Mouse (Mus musculus) myocyte (in vitro differentiated cells): ENCODE results near the gene Sds. TPM values are rescaled to one million over a fixed set of nuclear protein-coding genes. Genes with fewer than 3 reads are reported as not detected.

ENCODE experiments used
- H3K27me3 ChIP-seq: one replicate; pipeline ENCODE4 v1.6.1; 2011; ENCODE audit not compliant: control insufficient read depth, insufficient read depth, insufficient read length
- H3K36me3 ChIP-seq: one replicate; pipeline ENCODE4 v1.6.1; 2011; ENCODE audit not compliant: control insufficient read depth, insufficient read depth
- H3K4me2 ChIP-seq: one replicate; pipeline ENCODE4 v1.6.1; 2011; ENCODE audit warnings: low read depth, control low read depth
- H3K4me3 ChIP-seq: one replicate; pipeline ENCODE4 v1.5.1; 2011; ENCODE audit warnings: mild to moderate bottlenecking, control low read depth, moderate library complexity
- H3K79me2 ChIP-seq: one replicate; pipeline ENCODE4 v1.6.1; 2011; ENCODE audit not compliant: control insufficient read depth, insufficient read depth
- H3ac ChIP-seq: one replicate; pipeline ENCODE4 v1.6.1; 2011; ENCODE audit not compliant: control insufficient read depth, insufficient read length
- CEBPB ChIP-seq: IDR thresholded peaks from 2 replicates; pipeline ENCODE4 v1.6.1; 2011; ENCODE audit warnings: mild to moderate bottlenecking, moderate library complexity; ENCODE audit not compliant: poor library complexity, insufficient read depth, severe bottlenecking
- E2F4 ChIP-seq: IDR thresholded peaks from one replicate; pipeline ENCODE4 v1.6.1; 2011; ENCODE audit warnings: mild to moderate bottlenecking, control low read depth, moderate library complexity; ENCODE audit not compliant: insufficient read depth
- MAX ChIP-seq: IDR thresholded peaks from one replicate; pipeline ENCODE4 v1.6.1; 2011; ENCODE audit warnings: low read depth, mild to moderate bottlenecking, control low read depth
- MYOD1 ChIP-seq, 3 experiments: IDR thresholded peaks; one replicate each; pipeline ENCODE4 v1.6.1; 2011; ENCODE audit warnings: control low read depth in 2 of 3, low read depth in 2 of 3, mild to moderate bottlenecking in 2 of 3, moderate library complexity in 1 of 3; ENCODE audit not compliant: insufficient read length in 2 of 3, control insufficient read depth in 1 of 3
- MYOG ChIP-seq, 3 experiments: IDR thresholded peaks; one replicate each; pipeline ENCODE4 v1.6.1; 2011; ENCODE audit warnings: control low read depth in 2 of 3, low read depth in 2 of 3, mild to moderate bottlenecking in 2 of 3; ENCODE audit not compliant: insufficient read length in 2 of 3, control insufficient read depth in 1 of 3, insufficient read depth in 1 of 3
- POLR2A ChIP-seq: IDR thresholded peaks from one replicate; pipeline ENCODE4 v1.6.1; 2011; ENCODE audit warnings: low read depth, mild to moderate bottlenecking, control low read depth, moderate library complexity; ENCODE audit not compliant: insufficient read length
- POLR2AphosphoS2 ChIP-seq: IDR thresholded peaks from one replicate; pipeline ENCODE4 v1.6.1; 2011; ENCODE audit warnings: low read depth, control low read depth; ENCODE audit not compliant: insufficient read length
- REST ChIP-seq: IDR thresholded peaks from one replicate; pipeline ENCODE4 v1.6.1; 2011; ENCODE audit warnings: mild to moderate bottlenecking, control low read depth, moderate library complexity; ENCODE audit not compliant: insufficient read depth, insufficient read length
- SRF ChIP-seq: IDR thresholded peaks from one replicate; pipeline ENCODE4 v1.6.1; 2011; ENCODE audit warnings: low read depth; ENCODE audit not compliant: control insufficient read depth, insufficient read length
- TCF12 ChIP-seq: IDR thresholded peaks from one replicate; pipeline ENCODE4 v1.6.1; 2011; ENCODE audit warnings: mild to moderate bottlenecking, control low read depth; ENCODE audit not compliant: poor library complexity, insufficient read depth, severe bottlenecking
- TCF3 ChIP-seq: IDR thresholded peaks from one replicate; pipeline ENCODE4 v1.6.1; 2011; ENCODE audit warnings: low read depth, control low read depth; ENCODE audit not compliant: insufficient read length
- USF1 ChIP-seq: IDR thresholded peaks from one replicate; pipeline ENCODE4 v1.6.1; 2011; ENCODE audit warnings: low read depth, mild to moderate bottlenecking, control low read depth, moderate library complexity
- polyA plus RNA-seq: library from polyadenylated mRNA; unstranded; fragments of >200 nt; fragmentation: generic; extraction: Trizol; gene quantifications from one replicate; pipeline ENCODE4 v1.2.1, GENCODE M21; 2012; ENCODE audit warnings: missing spikeins

Gene Sds
- polyA plus RNA-seq, 1 experiment, result not detected

DNA sequence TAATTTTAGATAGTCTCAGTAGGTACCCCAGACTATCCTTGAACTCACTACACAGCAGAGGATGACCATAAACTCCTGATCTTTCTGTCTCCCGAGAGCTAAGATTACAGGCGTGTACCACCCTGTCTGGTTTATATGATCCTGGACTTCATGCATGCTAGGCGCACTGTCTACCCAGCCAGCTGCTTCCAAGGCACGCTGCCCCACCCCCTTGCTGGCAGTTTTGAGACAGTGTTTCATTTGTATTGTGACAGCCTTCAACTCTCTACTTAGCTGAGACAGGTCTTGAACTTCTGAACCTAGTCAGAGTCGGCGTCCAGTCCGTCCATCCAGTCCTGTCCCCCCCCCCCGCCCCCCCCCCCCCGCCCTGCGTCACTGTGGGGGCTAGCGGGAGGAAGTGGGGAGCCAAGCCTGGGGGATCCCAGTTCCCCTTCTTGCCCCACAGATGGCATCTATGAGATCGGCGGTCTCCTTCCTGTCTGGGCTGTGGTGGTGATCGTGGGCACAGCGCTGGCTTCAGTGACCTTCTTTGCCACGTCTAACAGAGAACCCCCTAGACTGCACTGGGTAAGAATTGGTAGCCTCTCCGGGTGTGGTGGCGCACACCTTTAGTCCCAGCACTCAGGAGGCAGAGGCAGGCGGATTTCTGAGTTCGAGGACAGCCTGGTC, 51.1 kb downstream of the Sds start:
- no peaks in the 10 kb centered on the region for H3K79me2 ChIP-seq
- no peak overlapping the region for H3K4me3 ChIP-seq
- H3K27me3 ChIP-seq, result no peaks in the 10 kb centered on the region
- H3K4me2 ChIP-seq, result no peak overlapping the region
- H3K36me3 ChIP-seq, result peaks cover 9% of the 10 kb centered on the region
- TF ChIP-seq MYOG (IDR thresholded peaks at IDR 0.05; ENCODE audit: control insufficient read depth in 1 of 3, insufficient read depth in 1 of 3, insufficient read length in 2 of 3, low read depth in 2 of 3), result no peak
- TF ChIP-seq MYOD1 (IDR thresholded peaks at IDR 0.05; ENCODE audit: control insufficient read depth in 1 of 3, insufficient read length in 2 of 3, low read depth in 2 of 3), result no peak
- no peak for TF ChIP-seq E2F4
- no peak for TF ChIP-seq REST
- TF ChIP-seq TCF12, result no peak
- TF ChIP-seq POLR2A, result no peak
- TF ChIP-seq POLR2AphosphoS2, result no peak
- TF ChIP-seq MAX, result no peak
- TF ChIP-seq SRF, result no peak
- no peak for TF ChIP-seq USF1
- TF ChIP-seq TCF3, result no peak
- no peak for TF ChIP-seq CEBPB
- H3ac ChIP-seq, result no peak overlapping the region

GRCm38 (mm10) chr5:120531631-120532030, 55.3 kb downstream of the Sds start:
- Histone ChIP-seq H3ac (no peak overlapping the region), H3K4me3 (no peak overlapping the region), H3K27me3 (no peaks in the 10 kb centered on the region), H3K36me3 (peaks cover 4% of the 10 kb centered on the region), H3K79me2 (no peaks in the 10 kb centered on the region), H3K4me2 (no peak overlapping the region)
- TF ChIP-seq POLR2AphosphoS2 (no peak), CEBPB (no peak), MYOD1 (IDR thresholded peaks at IDR 0.05; ENCODE audit: control insufficient read depth in 1 of 3, insufficient read length in 2 of 3, low read depth in 2 of 3) (no peak), TCF12 (no peak), MAX (no peak), MYOG (IDR thresholded peaks at IDR 0.05; ENCODE audit: control insufficient read depth in 1 of 3, insufficient read depth in 1 of 3, insufficient read length in 2 of 3, low read depth in 2 of 3) (no peak)

Other genes with a start within 250 kb of the Sds start
- not detected for gene Lhx5, start 44.8 kb upstream of the Sds start, polyA plus RNA-seq
- 1.4 TPM for gene Sdsl, start 3.7 kb upstream of the Sds start, polyA plus RNA-seq
- gene Plbd2, start 27.1 kb downstream of the Sds start, polyA plus RNA-seq, result 75.3 TPM
- 19.6 TPM for gene Slc8b1, start 34.6 kb downstream of the Sds start, polyA plus RNA-seq
- 88.7 TPM for gene Tpcn1, start 112.1 kb downstream of the Sds start, polyA plus RNA-seq
- 0.91 TPM for gene Iqcd, start 112.5 kb downstream of the Sds start, polyA plus RNA-seq
- gene Rita1, start 136.1 kb downstream of the Sds start, polyA plus RNA-seq, result 14.7 TPM
- 56.3 TPM for gene Ddx54, start 136.2 kb downstream of the Sds start, polyA plus RNA-seq
- gene Cfap73, start 157.7 kb downstream of the Sds start, polyA plus RNA-seq, result not detected
- gene Rasal1, start 172.3 kb downstream of the Sds start, polyA plus RNA-seq, result 0.01 TPM
- not detected for gene Dtx1, start 235.4 kb downstream of the Sds start, polyA plus RNA-seq